Mouse (Mus musculus): ENCODE data around the gene Figla.

Figla gene

DNA sequence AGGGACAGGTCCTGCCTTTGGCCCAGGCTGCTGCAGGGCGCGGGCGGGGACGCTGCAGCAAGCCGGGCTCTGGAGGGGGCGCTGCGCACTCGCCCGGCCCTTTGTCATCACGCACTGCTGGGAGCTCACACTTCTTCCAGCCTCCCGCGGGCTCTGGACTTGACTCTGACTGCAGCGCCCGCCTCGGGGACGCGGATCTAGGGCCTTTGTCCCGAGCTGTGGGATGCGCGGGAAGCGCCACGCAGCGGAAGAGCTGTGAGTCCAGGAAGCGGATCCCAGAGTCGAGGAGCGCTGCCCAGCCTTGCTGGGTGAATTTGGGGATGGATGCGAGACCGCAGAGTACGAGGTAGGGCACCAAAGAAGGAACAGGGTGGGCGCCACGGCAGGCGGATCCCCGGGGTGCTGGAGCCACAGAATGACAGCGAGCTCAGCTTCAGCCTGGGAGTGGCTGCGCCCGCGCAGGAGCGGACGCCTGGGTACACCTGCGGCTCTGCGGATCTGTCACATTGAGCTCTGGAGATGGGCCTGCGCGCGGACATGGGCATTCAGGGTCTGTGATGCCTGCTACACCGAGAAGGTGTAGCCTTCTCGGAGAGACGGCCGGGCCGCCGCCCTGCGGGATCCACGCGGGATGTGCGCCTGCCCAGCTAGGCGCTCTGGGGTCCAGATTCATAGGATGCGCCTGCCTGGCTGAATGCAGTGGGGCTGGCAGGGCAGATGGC is 12.8 kb downstream of the Figla start, which contains the start of gene Add2:
Add2 (plus strand) TSS at position 81 of the 722 bp plus-strand sequence.
- DNase-seq (ENCODE audit: low spot score) = no peak

DNA sequence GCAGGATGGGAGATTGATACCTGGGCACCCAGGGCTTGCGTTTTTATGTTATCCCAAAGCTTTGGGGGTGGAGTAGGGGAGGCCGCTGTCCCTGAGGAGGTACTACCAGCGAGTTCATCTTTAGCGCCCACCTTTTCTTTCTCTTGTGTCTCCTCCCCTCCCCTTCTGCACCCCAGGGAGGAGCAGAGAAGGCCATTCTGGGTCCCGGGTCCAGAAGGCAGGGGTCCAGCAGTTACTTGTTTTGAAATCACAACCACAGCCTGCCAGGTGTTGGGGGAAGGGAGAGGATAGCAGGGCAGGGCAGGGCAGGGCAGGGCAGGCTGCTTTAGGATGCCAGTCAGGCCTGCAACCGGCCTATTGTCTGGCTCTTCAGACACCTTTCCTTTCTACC is 13.3 kb downstream of the Figla start:
- DNase-seq (ENCODE audit: low spot score) = no peak

DNA sequence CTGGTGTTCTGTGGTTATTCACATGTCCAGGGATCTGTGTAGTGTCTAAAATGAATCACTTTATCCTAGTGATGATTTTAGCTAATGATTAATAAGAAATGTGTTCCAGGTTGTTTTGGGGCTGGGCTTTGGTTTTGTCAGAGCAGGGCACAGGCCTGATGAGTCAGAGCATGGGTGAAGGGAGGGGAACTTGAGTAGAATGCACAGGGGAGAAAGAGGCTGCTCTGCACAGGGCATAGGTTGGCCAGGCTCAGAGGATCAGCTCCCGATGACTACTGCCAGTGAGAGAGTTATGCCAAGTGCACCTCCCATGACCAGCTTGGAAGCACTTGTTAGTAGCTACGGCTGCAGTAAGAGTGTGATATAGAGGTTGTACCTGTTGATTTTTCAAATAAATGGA is 15.6 kb downstream of the Figla start:
- DNase-seq (ENCODE audit: low spot score) = no peak

DNA sequence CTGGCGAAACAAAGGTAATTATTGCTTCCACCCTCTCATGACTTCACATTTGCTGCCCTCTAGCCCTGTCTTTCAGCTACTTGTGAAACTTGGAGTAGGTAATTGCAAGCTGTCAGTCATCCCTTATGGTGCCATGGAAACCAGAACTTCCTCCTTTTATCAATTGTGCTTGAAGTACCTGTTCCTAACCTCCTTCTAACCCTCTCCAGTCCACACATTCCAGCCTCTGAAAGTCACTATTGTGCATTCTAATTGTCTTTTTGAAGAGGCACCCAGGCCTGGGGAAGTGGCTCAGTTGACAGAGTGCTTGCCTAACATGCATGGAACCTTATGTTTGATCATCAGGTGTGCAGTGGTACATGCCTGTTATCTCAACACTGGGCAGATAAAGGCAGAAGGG is 17.7 kb downstream of the Figla start:
- no peak for DNase-seq (ENCODE audit: low spot score)

DNA sequence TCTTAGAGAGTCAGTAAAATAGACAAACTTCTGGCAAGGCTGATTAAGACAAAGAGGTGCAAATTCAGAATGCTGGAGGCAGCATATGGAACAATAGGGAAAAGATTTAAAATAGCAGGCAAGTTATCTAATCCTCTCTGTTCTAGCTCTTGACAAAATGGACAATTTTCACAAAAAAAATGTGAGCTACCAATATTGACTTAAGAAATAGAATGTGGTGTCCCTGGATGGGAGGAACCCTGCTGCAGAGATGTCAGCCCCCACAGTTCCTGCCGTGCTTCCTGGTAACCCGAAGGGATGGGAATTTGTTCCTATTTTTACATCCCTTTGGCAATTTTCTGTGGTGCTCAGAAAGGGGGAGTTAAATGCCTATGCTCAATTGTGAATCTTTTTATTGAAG is 22.9 kb downstream of the Figla start:
- no peak for DNase-seq (ENCODE audit: low spot score)

DNA sequence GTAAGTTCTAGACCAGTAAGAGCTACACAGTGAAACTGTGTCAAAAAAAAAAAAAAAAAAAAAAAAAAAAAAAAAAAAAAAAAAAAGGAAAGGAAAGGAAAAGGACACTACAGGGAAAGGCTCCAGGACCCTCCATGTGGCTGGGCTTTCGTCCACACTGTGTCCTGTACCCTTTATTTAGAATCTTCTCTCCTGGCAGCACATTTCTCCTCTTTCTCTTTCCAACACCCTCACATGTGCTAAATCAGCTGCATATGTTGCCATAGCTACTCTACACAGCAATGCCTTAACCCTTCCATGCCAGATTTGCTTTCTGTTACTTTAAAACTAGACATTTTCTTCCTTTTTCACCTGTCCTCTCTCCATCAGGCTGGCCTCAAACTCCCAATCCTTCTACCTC is 24.2 kb downstream of the Figla start:
- no peak for DNase-seq (ENCODE audit: low spot score)

DNA sequence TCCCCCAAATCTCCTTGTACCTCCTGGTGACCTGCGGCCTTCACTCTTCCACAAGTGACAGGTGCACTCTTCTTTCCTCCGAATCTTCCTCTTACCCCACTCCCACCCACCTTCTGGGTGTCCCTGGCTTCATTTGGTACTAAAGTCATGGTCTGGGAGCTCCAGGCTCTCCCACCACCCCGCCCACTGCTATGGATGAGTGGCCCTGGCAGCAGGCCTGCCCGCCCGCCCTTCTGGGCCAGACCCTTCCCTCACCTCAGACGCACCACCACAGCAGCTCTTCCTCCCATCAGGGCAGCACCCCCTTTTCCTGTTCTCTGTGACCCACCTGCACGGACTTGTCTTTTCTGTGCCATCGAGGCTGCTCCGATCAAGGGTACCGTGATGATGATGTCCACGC is 31.5 kb downstream of the Figla start:
- DNase-seq (ENCODE audit: low spot score) = no peak

DNA sequence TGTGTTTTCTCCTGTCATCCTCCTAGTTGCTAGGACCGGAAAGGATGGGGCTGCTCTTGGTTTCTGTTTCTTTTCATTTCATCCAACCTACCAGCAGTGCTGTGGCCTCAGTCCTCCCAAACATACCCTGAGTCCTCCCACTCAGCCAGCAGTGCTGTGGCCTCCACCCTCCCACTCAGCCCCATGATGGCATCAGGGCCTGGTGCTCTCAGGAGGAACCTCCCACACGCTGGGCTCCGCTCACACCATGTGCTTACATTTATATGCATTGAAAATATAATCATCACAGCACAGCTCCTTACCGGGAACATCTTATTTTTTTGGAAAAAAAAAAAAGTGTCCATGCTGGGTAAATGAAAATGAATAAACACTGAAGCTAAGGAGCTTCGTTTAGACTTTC is 32.5 kb downstream of the Figla start:
- DNase-seq (ENCODE audit: low spot score) = peak; percentile 80

DNA sequence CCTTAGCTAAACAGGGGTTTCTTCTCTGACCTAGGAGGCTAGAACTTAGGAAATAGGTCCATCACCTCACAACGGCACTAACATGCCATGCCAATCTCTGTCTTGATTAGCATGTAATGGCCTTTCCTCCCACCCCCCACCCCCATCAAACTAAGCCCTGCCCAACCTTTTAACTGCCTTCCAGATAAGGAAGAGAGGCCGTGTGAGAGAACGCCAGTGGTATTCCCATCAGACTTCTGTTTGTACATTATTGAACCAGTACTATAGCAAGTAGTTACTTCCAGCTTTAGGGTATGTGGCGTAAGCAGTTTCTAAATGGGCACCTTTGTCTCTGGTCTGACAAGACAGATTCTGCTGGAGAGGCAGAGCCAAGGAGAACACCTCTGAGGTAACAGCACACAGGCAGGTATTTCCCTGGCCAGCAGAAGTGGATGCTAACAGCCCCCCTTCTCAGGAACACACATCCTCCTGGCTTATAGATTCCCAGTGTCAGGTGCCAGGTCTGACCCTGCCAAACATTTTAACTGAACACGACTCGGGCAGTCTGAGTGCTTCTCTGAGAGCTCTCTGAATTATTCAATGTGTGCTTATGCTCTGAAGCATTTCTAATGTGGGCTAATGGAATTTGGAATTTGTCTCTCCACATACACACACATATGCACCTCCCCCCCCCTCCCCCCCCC is 34.8 kb downstream of the Figla start:
- no peak for DNase-seq (ENCODE audit: low spot score)

DNA sequence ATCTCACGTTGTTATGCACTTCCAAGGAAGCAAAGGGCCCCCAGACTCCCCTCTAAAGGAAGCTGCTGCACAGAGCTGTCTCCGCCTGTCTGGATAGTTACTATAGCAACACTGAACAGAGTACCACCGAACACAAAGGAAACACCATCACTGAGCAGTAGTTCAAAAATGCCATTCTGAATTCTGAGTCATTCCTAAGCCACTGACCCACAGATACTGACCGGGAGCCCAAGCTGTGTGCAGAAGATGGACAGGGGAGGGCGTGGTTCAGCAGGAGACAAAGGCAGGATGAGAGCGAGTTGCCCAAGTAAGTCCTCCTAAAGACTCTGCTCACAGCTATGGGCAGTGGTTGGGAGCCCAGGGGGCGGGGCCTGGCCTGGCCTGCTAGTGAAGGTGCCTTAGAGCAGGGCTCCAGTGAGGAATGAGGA is 36.1 kb downstream of the Figla start:
- no peak for DNase-seq (ENCODE audit: low spot score)

DNA sequence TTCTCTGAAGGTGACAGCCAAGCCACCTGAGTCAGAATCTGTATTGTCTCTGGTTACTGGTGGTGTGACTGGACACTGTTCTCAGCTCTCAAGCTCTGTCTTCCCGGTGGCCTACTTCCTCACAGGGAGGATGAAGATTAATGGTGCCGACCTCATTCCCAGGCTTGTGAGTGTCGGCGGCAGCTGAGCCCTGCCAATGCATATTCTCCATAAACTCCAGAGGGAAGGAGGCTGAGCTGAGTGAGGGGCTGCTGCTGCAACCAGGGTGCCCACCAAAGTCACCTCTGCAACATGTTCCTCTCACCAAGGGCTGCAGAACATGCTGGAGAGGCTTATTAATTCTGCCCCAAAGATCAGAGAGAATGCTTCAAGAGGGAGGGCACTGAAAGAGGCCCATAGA is 36.6 kb downstream of the Figla start:
- no peak for DNase-seq (ENCODE audit: low spot score)

DNA sequence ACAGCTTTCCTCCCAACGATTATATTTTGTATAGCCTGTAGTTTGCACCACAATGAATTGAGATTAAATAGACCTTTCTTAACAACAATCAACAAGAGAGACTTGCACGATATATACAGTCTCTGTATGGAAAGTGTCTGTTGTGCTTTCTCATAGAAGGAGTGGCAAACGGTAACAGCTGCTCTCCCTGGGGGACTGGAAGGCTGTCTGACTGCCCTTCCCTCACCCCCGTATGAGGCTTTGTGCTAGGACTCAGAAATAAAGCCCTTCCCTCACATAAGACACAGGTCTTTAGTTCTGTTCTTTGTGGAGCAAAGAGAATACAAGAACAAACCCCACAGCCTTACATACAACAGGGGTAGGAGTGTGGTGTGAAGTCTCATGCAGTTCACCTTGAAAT is 37.1 kb downstream of the Figla start:
- DNase-seq (ENCODE audit: low spot score) = no peak

DNA sequence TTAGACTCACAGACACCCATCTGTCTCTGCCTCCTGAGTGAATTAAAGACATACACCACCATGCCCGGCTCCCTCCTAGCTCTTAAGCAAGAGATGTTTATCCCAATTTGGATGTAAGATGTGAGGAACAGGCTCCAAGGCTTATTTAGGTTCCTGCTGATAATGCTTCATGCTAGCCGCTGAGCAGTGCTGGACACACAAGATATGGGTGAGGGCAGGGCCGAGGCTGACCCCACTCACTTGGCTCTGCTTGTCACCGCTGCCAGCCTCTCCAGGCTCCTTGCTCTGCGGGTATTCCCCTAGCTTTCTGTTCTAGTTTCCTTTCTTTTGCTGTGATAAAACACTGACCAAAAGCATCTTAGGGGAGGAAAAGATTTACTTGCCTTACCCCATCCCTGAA is 37.6 kb downstream of the Figla start:
- no peak for DNase-seq (ENCODE audit: low spot score)

DNA sequence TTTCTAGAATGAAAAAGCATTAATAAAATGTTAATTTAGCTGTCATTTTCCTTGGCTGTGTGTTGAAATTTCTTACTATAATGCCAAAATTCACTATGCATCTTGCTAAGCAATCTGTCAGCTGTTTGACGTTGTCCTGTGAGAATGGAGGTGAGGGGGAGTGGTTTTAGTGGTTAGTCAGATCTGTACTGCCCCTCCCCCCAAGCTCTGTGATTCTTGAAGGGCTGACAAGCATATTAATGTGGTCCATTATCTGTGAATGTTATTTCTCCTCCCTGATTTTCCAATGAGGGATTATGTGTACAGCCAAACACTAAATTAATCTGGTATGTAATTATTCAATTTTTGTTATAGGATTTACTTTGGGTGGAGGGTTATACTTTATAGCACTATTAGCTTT is 42.5 kb downstream of the Figla start:
- DNase-seq (ENCODE audit: low spot score) = no peak

DNA sequence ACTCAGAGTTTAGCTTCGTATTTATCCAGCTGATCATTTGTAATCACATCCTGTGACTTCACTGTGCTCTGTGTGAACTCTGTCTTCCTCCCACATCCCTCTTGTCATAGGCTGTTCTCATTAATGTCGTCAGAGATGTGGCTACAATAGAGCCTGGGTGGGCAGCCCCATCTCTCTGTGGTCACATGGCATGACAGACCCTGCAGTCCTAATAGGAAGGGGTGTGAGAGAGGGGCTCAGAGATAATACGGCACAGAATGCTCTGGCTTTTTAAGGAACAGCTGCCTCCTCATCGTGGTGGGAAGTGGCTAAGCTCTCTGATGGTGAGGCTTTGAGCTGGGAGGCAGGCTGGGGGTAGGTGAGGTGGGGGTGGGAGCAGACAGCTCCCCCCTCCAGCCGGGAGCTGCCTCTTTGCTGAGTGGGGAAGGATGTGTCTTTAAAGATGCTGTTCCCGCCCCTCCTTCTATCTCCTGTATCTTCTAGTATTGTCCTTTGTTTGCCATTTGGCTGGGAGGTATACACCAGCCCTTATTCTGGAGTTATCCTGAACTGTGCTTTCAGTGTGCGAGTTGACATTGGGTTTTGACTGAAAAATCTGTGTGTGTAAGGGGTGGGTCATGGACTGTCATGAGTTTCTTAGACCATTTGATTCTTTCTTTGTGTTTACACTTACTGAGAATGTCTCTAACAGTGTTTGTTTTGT is 43.3 kb downstream of the Figla start:
- DNase-seq (ENCODE audit: low spot score) = no peak

DNA sequence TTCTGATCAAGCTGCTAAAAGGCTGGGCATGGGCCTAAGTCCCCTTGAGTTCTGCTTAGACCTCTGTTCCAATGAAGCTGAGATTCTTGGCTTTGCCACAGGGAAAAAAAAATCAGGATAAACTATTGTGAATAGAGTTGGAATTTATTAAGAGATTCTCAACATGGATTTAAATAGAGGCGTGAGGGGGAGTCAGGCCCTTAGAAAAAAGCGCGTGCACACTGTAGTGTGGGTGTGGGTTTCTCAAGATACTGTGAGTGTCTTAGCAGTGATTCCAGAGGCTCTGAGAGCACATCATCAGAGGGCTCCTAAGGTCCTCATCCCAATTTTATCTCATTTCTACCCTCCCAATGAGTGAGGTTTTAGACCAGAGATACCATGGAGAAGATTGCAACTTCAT is 44.2 kb downstream of the Figla start:
- no peak for DNase-seq (ENCODE audit: low spot score)

DNA sequence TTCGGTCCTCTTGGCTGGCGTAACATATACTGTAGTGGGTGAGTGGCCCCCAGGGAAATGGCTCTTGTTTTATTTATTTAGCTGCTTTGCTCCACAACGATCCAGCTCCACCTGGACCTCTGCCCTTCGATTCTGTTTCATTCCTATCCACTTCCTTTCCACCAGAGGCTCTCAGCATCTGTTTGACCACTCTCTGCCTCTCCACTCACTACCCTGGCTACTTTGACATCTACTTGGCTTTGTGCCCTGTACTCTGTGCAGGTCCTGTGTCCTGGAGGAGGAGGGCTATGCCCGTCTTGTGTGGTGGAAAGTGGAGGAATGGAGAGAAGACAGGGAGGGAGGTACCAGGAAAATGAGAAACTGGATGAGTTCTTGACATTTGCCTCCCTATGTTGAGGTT is 46.3 kb downstream of the Figla start:
- no peak for DNase-seq (ENCODE audit: low spot score)

DNA sequence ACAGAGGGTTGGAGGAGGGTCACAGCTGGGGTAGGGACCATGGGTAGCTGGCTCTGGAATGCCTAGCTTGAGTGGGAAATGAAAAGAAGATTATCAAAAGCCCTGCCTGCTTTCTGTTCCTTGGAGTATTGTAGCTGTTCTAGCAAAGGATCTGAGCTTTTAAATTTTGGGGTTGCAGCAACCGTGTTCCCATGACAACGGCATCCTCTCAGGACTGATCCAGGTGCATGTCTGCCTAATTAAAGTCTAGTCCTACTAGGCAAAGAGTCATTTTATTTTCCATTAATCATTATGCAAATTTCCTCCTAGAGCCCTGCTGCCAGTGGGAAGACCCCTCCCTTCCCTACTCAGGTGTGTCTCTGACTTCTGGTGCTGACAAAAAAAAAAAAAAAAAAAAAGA is 46.7 kb downstream of the Figla start:
- DNase-seq (ENCODE audit: low spot score) = no peak

DNA sequence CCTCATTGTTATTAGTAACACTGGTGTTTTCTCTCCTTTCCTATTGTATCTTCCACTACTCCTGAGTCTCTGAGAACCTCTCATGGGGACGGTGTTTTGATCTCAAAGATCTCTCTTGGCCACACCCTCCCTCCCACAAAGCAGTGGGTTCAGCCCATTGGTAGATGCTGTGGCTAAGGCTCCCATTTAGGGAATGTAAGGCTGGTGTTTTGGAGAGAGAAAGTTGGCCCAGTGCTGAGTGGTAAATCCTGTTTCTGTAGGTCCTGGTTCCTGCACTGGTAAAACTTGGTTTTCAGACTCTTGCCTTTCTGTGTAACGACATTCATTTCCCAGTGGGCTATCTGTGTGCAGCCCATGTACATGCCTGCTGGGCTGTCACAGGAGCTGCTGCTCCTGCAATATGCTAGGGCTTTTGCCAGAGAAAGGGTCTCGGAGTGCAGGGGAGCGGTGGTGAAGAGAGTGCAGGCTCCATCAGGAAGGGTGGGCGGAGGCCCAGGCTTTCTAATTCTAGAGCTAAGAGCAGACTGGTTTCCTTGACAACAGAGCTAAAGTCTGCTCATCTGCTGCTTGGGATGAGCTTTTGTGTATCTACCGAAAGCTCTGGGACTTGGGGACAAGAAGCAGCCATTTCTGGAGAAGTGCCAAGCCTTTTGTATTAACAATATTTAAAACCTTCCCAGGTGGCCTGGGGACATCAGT is 48.5 kb downstream of the Figla start:
- DNase-seq (ENCODE audit: low spot score) = peak; percentile 84

DNA sequence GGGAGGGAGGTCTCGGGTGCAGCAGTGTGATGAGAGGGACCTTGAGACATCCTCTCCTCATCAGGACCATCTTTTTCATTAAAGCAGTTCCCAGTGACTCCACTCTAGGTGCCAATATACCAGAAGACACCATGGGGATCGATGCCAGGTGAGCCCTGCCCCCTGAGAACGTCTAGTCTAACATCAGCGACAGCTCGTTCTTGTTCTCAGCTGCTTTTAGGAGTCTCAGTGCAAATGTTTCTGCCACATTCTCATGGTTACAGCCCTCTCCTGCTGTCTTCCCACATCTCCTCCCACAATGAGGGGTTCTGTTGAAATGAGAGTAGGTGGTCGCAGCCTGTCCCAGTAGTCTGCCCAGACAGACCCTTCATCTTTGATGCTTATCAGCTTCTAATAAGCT is 50.8 kb downstream of the Figla start:
- DNase-seq (ENCODE audit: low spot score) = no peak

DNA sequence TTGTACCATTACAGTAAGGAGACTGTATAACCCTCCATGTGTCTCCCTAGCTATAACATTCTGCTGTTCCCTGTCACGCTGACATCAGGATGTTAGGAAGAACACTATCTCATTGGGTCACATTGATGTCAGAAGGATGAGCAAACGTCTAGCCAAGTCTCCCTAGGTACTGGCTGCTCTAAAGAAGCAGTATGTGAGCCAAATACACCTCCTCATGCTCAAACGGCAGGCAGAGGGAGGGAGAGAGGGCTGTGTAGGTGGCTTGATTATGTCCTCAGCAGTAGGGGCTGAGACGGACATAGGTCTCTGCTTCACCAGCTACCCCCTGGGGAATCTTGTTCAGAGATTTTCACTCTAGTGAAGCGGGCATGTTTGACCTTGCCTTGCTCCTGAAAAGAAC is 51.2 kb downstream of the Figla start:
- DNase-seq (ENCODE audit: low spot score) = no peak

DNA sequence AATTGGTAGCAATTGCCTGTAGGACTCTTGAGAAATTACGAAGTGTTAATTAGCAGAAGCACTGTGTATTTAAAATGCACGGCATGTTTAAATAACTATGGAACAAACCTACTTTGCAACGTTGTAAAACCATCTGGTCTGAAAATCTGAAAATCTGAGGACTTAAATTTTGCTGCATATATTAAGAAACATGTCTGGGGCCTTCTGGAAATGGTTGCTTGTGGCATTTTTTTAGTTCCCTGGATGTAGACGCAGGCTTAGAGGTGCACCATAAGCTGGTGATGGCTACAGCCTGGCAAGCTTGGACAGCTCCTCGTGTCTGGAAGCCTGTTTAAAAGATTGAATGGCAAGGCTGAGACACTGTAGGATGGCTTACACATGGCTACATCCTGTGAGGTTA is 53.0 kb downstream of the Figla start:
- DNase-seq (ENCODE audit: low spot score) = no peak

DNA sequence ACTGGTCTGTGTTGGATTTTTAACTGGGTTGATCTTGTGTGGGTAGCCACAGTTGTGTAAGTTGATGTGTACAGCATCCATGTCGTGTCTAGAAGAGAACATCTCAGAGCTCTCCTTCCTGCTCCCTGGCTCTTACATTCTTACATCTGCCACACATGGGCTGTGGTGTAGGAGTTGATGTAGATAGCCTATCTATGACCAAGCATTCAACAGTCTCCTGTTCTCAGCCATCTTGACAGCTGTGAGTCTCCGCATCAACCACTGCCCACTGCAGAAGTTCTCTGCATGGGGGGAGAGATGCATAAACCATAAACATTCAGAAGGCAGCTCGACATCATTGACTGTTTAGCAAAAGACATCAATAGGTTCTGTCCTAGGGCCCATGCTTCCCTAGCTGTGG is 53.9 kb downstream of the Figla start:
- no peak for DNase-seq (ENCODE audit: low spot score)
